Mouse (Mus musculus): ENCODE measurements around the gene Mif. TPM values are rescaled to one million over a fixed set of nuclear protein-coding genes. Genes with fewer than 3 reads are reported as not detected.

Mif gene
- polyA plus RNA-seq, 1 experiment from 2014 or later, result 1,501 TPM

- no peak for ATAC-seq (replicated peaks; ENCODE audit: low FRiP score, low read depth)
- no peak for DNase-seq (ENCODE audit: low spot score)
- WGBS, result 87% methylated on average over 6 of the region's 6 CpGs
- H3K9ac ChIP-seq (ENCODE audit: low read depth, low read length), result no peak overlapping the region
- H3K9me3 ChIP-seq (replicated peaks; ENCODE audit: low read length), result no peaks in the 10 kb centered on the region
- no peak overlapping the region for H3K4me2 ChIP-seq (ENCODE audit: low read length)
- H3K4me1 ChIP-seq (replicated peaks; ENCODE audit: insufficient read depth, low read length), result peaks cover 11% of the 10 kb centered on the region; the same call in 1 of the 2 replicates
- no peaks in the 10 kb centered on the region for H3K27me3 ChIP-seq (ENCODE audit: insufficient read depth, low read length)
- H3K27ac ChIP-seq, result no peak overlapping the region
- H3K36me3 ChIP-seq (ENCODE audit: insufficient read depth, low read length), result peaks cover 5% of the 10 kb centered on the region; the same call in 1 of the 2 replicates
- no peak overlapping the region for H3K4me3 ChIP-seq (replicated peaks; ENCODE audit: low read depth, low read length)
- no peak for TF ChIP-seq CTCF (IDR thresholded peaks at IDR 0.05; ENCODE audit: low read depth)
Observed at GRCm38 (mm10) chr10:75854791-75855190, 5.2 kb downstream of the Mif start.

GRCm38 (mm10) chr10:75854096-75854495 is 5.9 kb downstream of the Mif start:
- no peak overlapping the region for H3K4me2 ChIP-seq (ENCODE audit: low read length)
- no peak for TF ChIP-seq CTCF (IDR thresholded peaks at IDR 0.05; ENCODE audit: low read depth)
- 42% methylated on average over 5 of the region's 5 CpGs for WGBS
- peaks cover 9% of the 10 kb centered on the region; the same call in 1 of the 2 replicates for H3K4me1 ChIP-seq (replicated peaks; ENCODE audit: insufficient read depth, low read length)
- H3K27me3 ChIP-seq (ENCODE audit: insufficient read depth, low read length), result no peaks in the 10 kb centered on the region
- no peak for ATAC-seq (replicated peaks; ENCODE audit: low FRiP score, low read depth)
- no peak overlapping the region for H3K9ac ChIP-seq (ENCODE audit: low read depth, low read length)
- H3K27ac ChIP-seq, result no peak overlapping the region
- H3K9me3 ChIP-seq (replicated peaks; ENCODE audit: low read length), result no peaks in the 10 kb centered on the region
- no peak overlapping the region for H3K4me3 ChIP-seq (replicated peaks; ENCODE audit: low read depth, low read length)
- no peak for DNase-seq (ENCODE audit: low spot score)
- H3K36me3 ChIP-seq (ENCODE audit: insufficient read depth, low read length), result peaks cover 5% of the 10 kb centered on the region; the same call in 1 of the 2 replicates

DNA sequence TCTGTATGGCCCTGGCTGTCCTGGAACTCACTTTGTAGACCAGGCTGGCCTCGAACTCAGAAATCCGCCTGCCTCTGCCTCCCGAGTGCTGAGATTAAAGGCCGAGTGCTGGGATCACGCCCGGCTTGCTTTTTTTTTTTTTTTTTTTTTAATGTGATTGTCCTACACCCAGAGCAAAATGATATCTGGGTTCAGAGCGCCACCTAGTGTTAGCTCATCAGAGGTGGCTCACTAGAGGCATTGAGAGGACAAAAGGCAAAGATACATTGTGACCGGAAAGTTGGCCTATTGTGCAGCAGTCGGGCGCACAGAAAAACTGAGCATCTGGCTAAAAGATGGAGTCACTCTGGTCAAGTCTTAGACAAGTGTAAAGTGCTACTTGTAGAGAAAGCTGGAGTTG is 6.6 kb downstream of the Mif start:
- Histone ChIP-seq H3K4me3 (replicated peaks; ENCODE audit: low read depth, low read length) (no peak overlapping the region), H3K9me3 (replicated peaks; ENCODE audit: low read length) (no peaks in the 10 kb centered on the region), H3K27me3 (ENCODE audit: insufficient read depth, low read length) (no peaks in the 10 kb centered on the region), H3K36me3 (ENCODE audit: insufficient read depth, low read length) (peaks cover 5% of the 10 kb centered on the region; the same call in 1 of the 2 replicates), H3K4me1 (replicated peaks; ENCODE audit: insufficient read depth, low read length) (peaks cover 3% of the 10 kb centered on the region; the same call in 1 of the 2 replicates), H3K27ac (no peak overlapping the region), H3K9ac (ENCODE audit: low read depth, low read length) (no peak overlapping the region), H3K4me2 (ENCODE audit: low read length) (no peak overlapping the region)
- DNase-seq (ENCODE audit: low spot score) (peak; percentile 81), ATAC-seq (replicated peaks; ENCODE audit: low FRiP score, low read depth) (peak; percentile 33; the same call in 1 of the 2 replicates)
- peak; percentile 78 for TF ChIP-seq CTCF (IDR thresholded peaks at IDR 0.05; ENCODE audit: low read depth)
- WGBS, result 34% methylated on average over 10 of the region's 10 CpGs

- Histone ChIP-seq H3K4me2 (ENCODE audit: low read length) (no peak overlapping the region), H3K9ac (ENCODE audit: low read depth, low read length) (no peak overlapping the region), H3K27me3 (ENCODE audit: insufficient read depth, low read length) (no peaks in the 10 kb centered on the region), H3K4me1 (replicated peaks; ENCODE audit: insufficient read depth, low read length) (no peaks in the 10 kb centered on the region), H3K36me3 (ENCODE audit: insufficient read depth, low read length) (peaks cover 2% of the 10 kb centered on the region; the same call in 1 of the 2 replicates), H3K9me3 (replicated peaks; ENCODE audit: low read length) (no peaks in the 10 kb centered on the region), H3K4me3 (replicated peaks; ENCODE audit: low read depth, low read length) (no peak overlapping the region), H3K27ac (no peak overlapping the region)
- ATAC-seq (replicated peaks; ENCODE audit: low FRiP score, low read depth) (no peak), DNase-seq (ENCODE audit: low spot score) (no peak)
- no peak for TF ChIP-seq CTCF (IDR thresholded peaks at IDR 0.05; ENCODE audit: low read depth)
- WGBS, result 86% methylated on average over 12 of the region's 12 CpGs
Observed at GRCm38 (mm10) chr10:75852539-75853125, 7.4 kb downstream of the Mif start.

- 42% methylated on average over 3 of the region's 3 CpGs for WGBS
- Histone ChIP-seq H3K27me3 (ENCODE audit: insufficient read depth, low read length) (no peaks in the 10 kb centered on the region), H3K4me1 (replicated peaks; ENCODE audit: insufficient read depth, low read length) (no peaks in the 10 kb centered on the region), H3K4me3 (replicated peaks; ENCODE audit: low read depth, low read length) (no peak overlapping the region), H3K4me2 (ENCODE audit: low read length) (no peak overlapping the region), H3K27ac (no peak overlapping the region), H3K36me3 (ENCODE audit: insufficient read depth, low read length) (no peaks in the 10 kb centered on the region), H3K9ac (ENCODE audit: low read depth, low read length) (no peak overlapping the region), H3K9me3 (replicated peaks; ENCODE audit: low read length) (no peaks in the 10 kb centered on the region)
- DNase-seq (ENCODE audit: low spot score), result no peak
- no peak for TF ChIP-seq CTCF (IDR thresholded peaks at IDR 0.05; ENCODE audit: low read depth)
- ATAC-seq (replicated peaks; ENCODE audit: low FRiP score, low read depth), result no peak
Observed at GRCm38 (mm10) chr10:75851681-75852080, 8.4 kb downstream of the Mif start.

GRCm38 (mm10) chr10:75851076-75851475 is 9.0 kb downstream of the Mif start:
- H3K27ac ChIP-seq, result no peak overlapping the region
- no peak for TF ChIP-seq CTCF (IDR thresholded peaks at IDR 0.05; ENCODE audit: low read depth)
- no peak overlapping the region for H3K9ac ChIP-seq (ENCODE audit: low read depth, low read length)
- H3K4me3 ChIP-seq (replicated peaks; ENCODE audit: low read depth, low read length), result no peak overlapping the region
- 5% methylated on average over 6 of the region's 6 CpGs for WGBS
- no peaks in the 10 kb centered on the region for H3K27me3 ChIP-seq (ENCODE audit: insufficient read depth, low read length)
- DNase-seq (ENCODE audit: low spot score) (no peak), ATAC-seq (replicated peaks; ENCODE audit: low FRiP score, low read depth) (no peak)
- H3K9me3 ChIP-seq (replicated peaks; ENCODE audit: low read length), result no peaks in the 10 kb centered on the region
- no peaks in the 10 kb centered on the region for H3K36me3 ChIP-seq (ENCODE audit: insufficient read depth, low read length)
- H3K4me1 ChIP-seq (replicated peaks; ENCODE audit: insufficient read depth, low read length), result no peaks in the 10 kb centered on the region
- no peak overlapping the region for H3K4me2 ChIP-seq (ENCODE audit: low read length)

DNA sequence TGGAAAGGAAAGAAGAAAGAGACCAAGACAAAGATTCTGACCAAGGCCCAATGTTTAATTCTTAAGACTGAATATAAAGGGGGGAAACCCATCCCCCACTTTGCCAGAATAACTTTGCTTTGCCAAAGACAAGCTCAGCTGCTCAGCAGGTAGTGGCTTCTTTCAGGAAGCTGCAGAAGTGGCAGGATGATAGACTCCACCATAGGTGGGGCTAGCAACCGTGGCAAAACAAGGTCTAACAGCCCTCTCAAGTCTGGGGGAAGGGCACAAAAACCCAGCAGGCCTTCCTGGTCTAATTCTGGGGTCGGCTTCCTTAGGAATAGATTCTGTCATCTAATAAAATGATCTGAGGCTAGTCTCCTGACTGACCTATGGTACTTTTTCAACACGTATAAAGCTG is 11.7 kb downstream of the Mif start:
- Histone ChIP-seq H3K9ac (ENCODE audit: low read depth, low read length) (no peak overlapping the region), H3K4me3 (replicated peaks; ENCODE audit: low read depth, low read length) (no peak overlapping the region), H3K4me2 (ENCODE audit: low read length) (no peak overlapping the region), H3K4me1 (replicated peaks; ENCODE audit: insufficient read depth, low read length) (no peaks in the 10 kb centered on the region), H3K27me3 (ENCODE audit: insufficient read depth, low read length) (no peaks in the 10 kb centered on the region), H3K9me3 (replicated peaks; ENCODE audit: low read length) (no peaks in the 10 kb centered on the region), H3K27ac (no peak overlapping the region), H3K36me3 (ENCODE audit: insufficient read depth, low read length) (no peaks in the 10 kb centered on the region)
- no peak for ATAC-seq (replicated peaks; ENCODE audit: low FRiP score, low read depth)
- TF ChIP-seq CTCF (IDR thresholded peaks at IDR 0.05; ENCODE audit: low read depth), result no peak
- no peak for DNase-seq (ENCODE audit: low spot score)
- 18% methylated on average over 3 of the region's 3 CpGs for WGBS
